Mouse (Mus musculus): ENCODE measurements around the gene S100a13.

GRCm38 (mm10) chr3:90515242-90515641 is 1.0 kb downstream of the S100a13 start:
- no peak for TF ChIP-seq CTCF (IDR thresholded peaks at IDR 0.05; ENCODE audit: insufficient read depth, low read depth, low read length)
- TF ChIP-seq POLR2A (IDR thresholded peaks at IDR 0.05; ENCODE audit: insufficient read depth, low read depth, low read length): no peak
